Mouse (Mus musculus) ES-Bruce4 (cell line): Measurements from ENCODE around the gene Mrnip. TPM values are rescaled to one million over a fixed set of nuclear protein-coding genes. Genes with fewer than 3 reads are reported as not detected.

Experiments used
- H3K27ac ChIP-seq: 2 replicates; pipeline ENCODE4 v1.5.1; 2012; ENCODE audit warnings: low read length, inconsistent platforms; ENCODE audit not compliant: insufficient read depth
- H3K27me3 ChIP-seq: 2 replicates; pipeline ENCODE4 v1.6.1; 2012; ENCODE audit warnings: mild to moderate bottlenecking, low read length, inconsistent platforms; ENCODE audit not compliant: control insufficient read depth, poor library complexity, insufficient read depth, severe bottlenecking
- H3K36me3 ChIP-seq: 2 replicates; pipeline ENCODE4 v1.6.1; 2012; ENCODE audit warnings: inconsistent platforms, mild to moderate bottlenecking, low read length, moderate library complexity; ENCODE audit not compliant: control insufficient read depth, poor library complexity, insufficient read depth, severe bottlenecking
- H3K4me1 ChIP-seq: one replicate; pipeline ENCODE4 v1.8.1; 2011; ENCODE audit warnings: low read length; ENCODE audit not compliant: control insufficient read depth, insufficient read depth
- H3K4me3 ChIP-seq: 2 replicates; pipeline ENCODE4 v1.5.1; 2011; ENCODE audit warnings: low read depth, mild to moderate bottlenecking, low read length
- H3K9ac ChIP-seq: 2 replicates; pipeline ENCODE4 v1.6.1; 2012; ENCODE audit warnings: low read depth, mild to moderate bottlenecking, inconsistent platforms; ENCODE audit not compliant: poor library complexity, severe bottlenecking
- H3K9me3 ChIP-seq: replicated peaks from 2 replicates; pipeline ENCODE4 v1.6.1; 2012; ENCODE audit warnings: mild to moderate bottlenecking, low read length, inconsistent platforms; ENCODE audit not compliant: control insufficient read depth, poor library complexity, insufficient read depth, severe bottlenecking
- CTCF ChIP-seq: IDR thresholded peaks from one replicate; pipeline ENCODE4 v1.8.1; 2011; ENCODE audit warnings: low read depth, low read length
- EP300 ChIP-seq: IDR thresholded peaks from 2 replicates; pipeline ENCODE4 v1.6.1; 2011; ENCODE audit warnings: low read depth, low read length; ENCODE audit not compliant: insufficient read depth
- POLR2A ChIP-seq: IDR thresholded peaks from one replicate; pipeline ENCODE4 v1.8.1; 2011; ENCODE audit warnings: low read length; ENCODE audit not compliant: insufficient read depth
- polyA plus RNA-seq: library from polyadenylated mRNA; stranded (reverse); fragments of >200 nt; gene quantifications from 2 replicates; pipeline ENCODE4 v1.2.4, GENCODE M21; 2011; ENCODE audit warnings: low read depth; ENCODE audit not compliant: missing spikeins, insufficient read depth, insufficient read length

The Mrnip gene
- polyA plus RNA-seq, 1 experiment, result 11.0 TPM

DNA sequence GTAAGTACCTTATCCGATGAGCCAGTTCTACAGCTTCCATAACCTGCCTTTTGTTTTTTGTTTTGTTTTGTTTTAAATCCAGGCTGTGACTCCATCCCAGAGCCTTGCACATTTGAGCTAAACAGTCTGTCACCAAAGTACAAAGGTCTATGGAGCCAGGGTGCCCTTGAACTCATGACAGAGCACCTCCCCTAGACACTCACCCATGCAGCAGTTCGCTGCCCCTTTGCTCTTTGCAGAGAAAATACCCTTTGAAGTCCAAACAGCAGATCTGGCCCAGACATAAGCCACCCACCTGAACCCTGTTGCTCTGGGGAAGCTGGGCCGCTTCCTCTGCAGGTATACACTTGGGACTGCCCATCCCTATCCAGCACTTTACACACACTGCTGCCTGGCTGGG is 27.3 kb downstream of the Mrnip start:
- Histone ChIP-seq H3K36me3 (peaks cover 75% of the 10 kb centered on the region), H3K9ac (no peak overlapping the region), H3K4me1 (no peaks in the 10 kb centered on the region), H3K27ac (no peak overlapping the region), H3K27me3 (no peaks in the 10 kb centered on the region), H3K9me3 (no peaks in the 10 kb centered on the region), H3K4me3 (no peak overlapping the region)
- no peak for TF ChIP-seq CTCF
- no peak for TF ChIP-seq EP300
- TF ChIP-seq POLR2A, result no peak

DNA sequence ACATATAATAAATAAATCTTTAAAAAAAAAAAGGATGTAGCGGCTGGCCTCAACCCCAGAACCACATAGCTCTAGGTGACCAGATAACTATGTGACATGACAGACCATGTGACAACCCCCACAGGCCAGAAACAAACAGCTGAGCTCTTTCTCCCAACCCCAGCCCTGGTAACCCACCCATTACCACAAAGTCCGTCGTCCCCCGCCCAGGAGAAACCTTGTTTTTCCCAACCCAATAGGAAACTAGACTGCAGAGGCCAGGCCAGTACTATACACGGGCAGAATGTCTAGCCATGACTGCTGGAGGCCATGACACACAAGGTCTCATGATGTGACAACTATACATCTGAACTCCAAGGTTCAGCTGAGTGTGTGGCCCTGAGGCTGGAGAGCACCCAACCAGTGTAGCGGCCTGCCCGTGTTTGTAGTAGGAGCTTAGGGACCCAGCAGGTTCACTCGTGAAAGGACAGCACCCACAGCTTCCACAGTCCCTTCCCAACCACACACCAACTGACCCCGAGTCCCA is 29.1 kb downstream of the Mrnip start:
- Histone ChIP-seq H3K4me1 (no peaks in the 10 kb centered on the region), H3K4me3 (no peak overlapping the region), H3K9me3 (no peaks in the 10 kb centered on the region), H3K27ac (no peak overlapping the region), H3K36me3 (peaks cover 91% of the 10 kb centered on the region), H3K27me3 (no peaks in the 10 kb centered on the region), H3K9ac (no peak overlapping the region)
- TF ChIP-seq EP300, result no peak
- no peak for TF ChIP-seq POLR2A
- TF ChIP-seq CTCF, result no peak

- Histone ChIP-seq H3K27ac (no peak overlapping the region), H3K27me3 (no peaks in the 10 kb centered on the region), H3K36me3 (peaks cover 77% of the 10 kb centered on the region), H3K4me1 (no peaks in the 10 kb centered on the region), H3K9me3 (no peaks in the 10 kb centered on the region), H3K9ac (no peak overlapping the region), H3K4me3 (no peak overlapping the region)
- TF ChIP-seq EP300 (no peak), POLR2A (no peak), CTCF (no peak)
Observed at GRCm38 (mm10) chr11:50205434-50205833, 31.2 kb downstream of the Mrnip start.

GRCm38 (mm10) chr11:50206037-50206436 is 31.8 kb downstream of the Mrnip start:
- H3K4me3 ChIP-seq, result no peak overlapping the region
- no peaks in the 10 kb centered on the region for H3K4me1 ChIP-seq
- TF ChIP-seq EP300, result no peak
- no peak for TF ChIP-seq POLR2A
- no peak for TF ChIP-seq CTCF
- H3K9me3 ChIP-seq, result no peaks in the 10 kb centered on the region
- no peaks in the 10 kb centered on the region for H3K27me3 ChIP-seq
- peaks cover 71% of the 10 kb centered on the region for H3K36me3 ChIP-seq
- H3K27ac ChIP-seq, result no peak overlapping the region
- no peak overlapping the region for H3K9ac ChIP-seq

DNA sequence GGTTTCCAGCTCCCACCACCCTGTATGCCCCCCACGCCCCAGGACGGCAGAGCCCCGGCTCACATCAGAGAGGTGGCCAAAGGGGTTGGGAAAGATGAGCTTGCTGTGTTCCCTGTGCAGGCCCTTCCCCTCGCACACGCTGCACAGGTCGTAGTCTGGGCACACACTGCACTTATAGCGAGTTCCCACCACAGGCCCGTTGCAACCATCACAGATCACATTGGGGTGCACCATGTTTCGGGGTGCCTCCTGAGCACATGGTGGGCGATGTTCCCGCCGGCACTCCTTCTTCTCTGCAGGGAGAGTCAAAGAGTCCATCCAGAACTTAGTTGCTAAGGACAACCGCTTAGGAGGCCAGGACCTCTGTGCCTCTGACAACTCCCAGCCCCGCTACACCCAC is 33.1 kb downstream of the Mrnip start:
- Histone ChIP-seq H3K36me3 (peaks cover 58% of the 10 kb centered on the region), H3K27ac (no peak overlapping the region), H3K9me3 (no peaks in the 10 kb centered on the region), H3K9ac (no peak overlapping the region), H3K27me3 (no peaks in the 10 kb centered on the region), H3K4me1 (peaks cover under 1% of the 10 kb centered on the region), H3K4me3 (no peak overlapping the region)
- TF ChIP-seq EP300, result no peak
- no peak for TF ChIP-seq POLR2A
- no peak for TF ChIP-seq CTCF

DNA sequence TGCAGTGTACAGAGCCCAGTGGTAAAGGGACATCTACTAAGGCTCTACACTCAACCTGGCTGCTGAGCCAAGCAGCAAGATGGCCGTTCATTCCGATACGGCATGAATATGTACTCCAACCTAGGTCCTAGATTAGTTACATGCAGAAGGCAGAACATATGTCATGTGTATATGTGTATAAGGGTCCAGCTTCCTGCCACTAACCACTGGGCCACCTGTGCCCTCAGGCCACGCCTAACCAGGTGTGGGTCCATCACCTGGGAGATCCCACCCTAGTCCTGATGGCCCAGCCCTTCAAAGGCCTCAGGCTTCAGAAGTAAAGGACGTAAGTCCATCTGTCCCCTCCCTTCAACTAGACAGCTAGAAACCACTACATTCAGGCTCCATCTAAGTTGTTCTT is 33.8 kb downstream of the Mrnip start:
- Histone ChIP-seq H3K9me3 (no peaks in the 10 kb centered on the region), H3K27ac (no peak overlapping the region), H3K4me1 (peaks cover 1% of the 10 kb centered on the region), H3K9ac (no peak overlapping the region), H3K27me3 (no peaks in the 10 kb centered on the region), H3K4me3 (no peak overlapping the region), H3K36me3 (peaks cover 52% of the 10 kb centered on the region)
- TF ChIP-seq POLR2A (no peak), CTCF (no peak), EP300 (no peak)
